Comparison of ENCODE assay signal across 8 mouse cellular contexts in the genomic region with DNA sequence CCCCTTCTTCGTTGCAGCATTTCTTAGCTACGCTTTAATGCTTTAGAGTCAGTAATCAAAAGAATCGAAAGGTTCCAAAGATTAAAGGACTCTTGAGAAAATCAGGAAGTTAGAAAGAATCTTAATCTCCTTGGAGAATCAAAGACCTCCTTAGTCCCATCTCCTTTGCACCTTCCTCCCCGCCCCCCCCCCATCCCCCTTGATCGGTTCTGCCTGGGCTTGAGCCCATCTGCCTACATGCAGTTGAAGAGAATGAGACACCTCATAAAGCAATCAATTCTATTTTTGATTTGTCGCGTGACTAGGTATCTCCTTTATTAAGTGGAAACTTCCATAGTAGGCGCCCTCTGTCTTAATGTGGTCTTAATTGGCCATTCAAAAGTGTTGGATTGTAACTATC. TPM values are rescaled to one million over a fixed set of nuclear protein-coding genes. Genes with fewer than 3 reads are reported as not detected.
A peak's percentile ranks its signal among the peaks of the same experiment; 100 is the strongest.
DNase-seq lines count a peak whose midpoint lies in the region; ATAC-seq and TF ChIP-seq lines count a peak whose summit lies in the region.

No protein-coding gene starts in this region.

- no peaks in the 10 kb centered on the region for H3K27me3 ChIP-seq in neural tube, embryonic 11.5 days (ENCODE audit: control insufficient read depth, insufficient read depth, low read length)
- no peaks in the 10 kb centered on the region for H3K27me3 ChIP-seq in limb, embryonic 15.5 days
- H3K27me3 ChIP-seq in stomach, postnatal 0 days (ENCODE audit: control insufficient read depth, insufficient read depth, low read length) = no peaks in the 10 kb centered on the region

- no peak for TF ChIP-seq CTCF in gastrocnemius, adult 2 months (IDR thresholded peaks at IDR 0.05)
- TF ChIP-seq CTCF in stomach, postnatal 0 days (IDR thresholded peaks at IDR 0.05; ENCODE audit: low read depth) = no peak

- DNase-seq in gastrocnemius, adult 2 months = no peak
- no peak for DNase-seq in gastrocnemius, postnatal 36 days
- DNase-seq in neural tube, embryonic 11.5 days (ENCODE audit: low spot score) = no peak
- DNase-seq in neural tube, embryonic 10.5 days (ENCODE audit: extremely low spot score, low spot score) = no peak
- DNase-seq in stomach, postnatal 0 days (ENCODE audit: low spot score) = no peak
- no peak for DNase-seq in thymus, postnatal 25 days
- no peak for DNase-seq in thymus, postnatal 0 days (ENCODE audit: low spot score)

- no peak overlapping the region for H3K9ac ChIP-seq in neural tube, embryonic 11.5 days (ENCODE audit: low read length)
- no peak overlapping the region for H3K9ac ChIP-seq in limb, embryonic 15.5 days
- H3K9ac ChIP-seq in stomach, postnatal 0 days (ENCODE audit: low read length) = peak overlapping the region; percentile 24; the same call in 1 of the 2 replicates

- intact Hi-C loops in gastrocnemius, adult 2 months (cut with DNase I) = loop anchor here (2.0 to 5.0 kb wide), 2 partner anchors 35 to 43 kb away; no protein-coding TSS in a partner anchor
- intact Hi-C loops in gastrocnemius, postnatal 36 days (cut with DNase I) = loop anchor here (5.0 kb wide), 1 partner anchor 35 kb away; no protein-coding TSS in a partner anchor

- no peaks in the 10 kb centered on the region for H3K36me3 ChIP-seq in neural tube, embryonic 11.5 days (ENCODE audit: control insufficient read depth, insufficient read depth, low read length)
- no peaks in the 10 kb centered on the region for H3K36me3 ChIP-seq in limb, embryonic 15.5 days
- H3K36me3 ChIP-seq in stomach, postnatal 0 days (ENCODE audit: control insufficient read depth, insufficient read depth, low read length) = no peaks in the 10 kb centered on the region

- H3K4me1 ChIP-seq in neural tube, embryonic 11.5 days (ENCODE audit: control insufficient read depth, insufficient read depth, low read length) = peaks cover 16% of the 10 kb centered on the region
- H3K4me1 ChIP-seq in limb, embryonic 15.5 days = peaks cover 27% of the 10 kb centered on the region
- no peaks in the 10 kb centered on the region for H3K4me1 ChIP-seq in stomach, postnatal 0 days (replicated peaks; ENCODE audit: control insufficient read depth, insufficient read depth)

- ATAC-seq in neural tube, embryonic 11.5 days (ENCODE audit: insufficient read depth, low FRiP score, low TSS enrichment) = no peak
- ATAC-seq in limb, embryonic 15.5 days (ENCODE audit: insufficient number of reproducible peaks, low FRiP score, low TSS enrichment, low read depth) = no peak
- no peak for ATAC-seq in stomach, postnatal 0 days (ENCODE audit: low FRiP score, low TSS enrichment)

- no peak for TF ChIP-seq EP300 in stomach, postnatal 0 days (optimal IDR thresholded peaks at IDR 0.05)

- peak overlapping the region; percentile 92 for H3K4me3 ChIP-seq in gastrocnemius, adult 2 months
- H3K4me3 ChIP-seq in neural tube, embryonic 11.5 days (ENCODE audit: low read depth, low read length) = peak overlapping the region; percentile 92; the same call in 1 of the 2 replicates
- H3K4me3 ChIP-seq in limb, embryonic 15.5 days = peak overlapping the region; percentile 87
- peak overlapping the region; percentile 94 for H3K4me3 ChIP-seq in stomach, postnatal 0 days (ENCODE audit: low read depth, low read length)

- no peaks in the 10 kb centered on the region for H3K9me3 ChIP-seq in neural tube, embryonic 11.5 days (ENCODE audit: control insufficient read depth, low read length)
- no peaks in the 10 kb centered on the region for H3K9me3 ChIP-seq in limb, embryonic 15.5 days
- H3K9me3 ChIP-seq in stomach, postnatal 0 days (ENCODE audit: control insufficient read depth, low read length) = no peaks in the 10 kb centered on the region

- H3K27ac ChIP-seq in gastrocnemius, adult 2 months = peak overlapping the region; percentile 95
- no peak overlapping the region for H3K27ac ChIP-seq in neural tube, embryonic 11.5 days (ENCODE audit: low read depth, low read length)
- H3K27ac ChIP-seq in limb, embryonic 15.5 days = no peak overlapping the region
- H3K27ac ChIP-seq in stomach, postnatal 0 days (replicated peaks) = peak overlapping the region; percentile 53

- H3K4me2 ChIP-seq in neural tube, embryonic 11.5 days (ENCODE audit: low read depth) = peak overlapping the region; percentile 99
- H3K4me2 ChIP-seq in limb, embryonic 15.5 days = peak overlapping the region; percentile 94
- peak overlapping the region; percentile 93 for H3K4me2 ChIP-seq in stomach, postnatal 0 days (replicated peaks; ENCODE audit: low read depth)

- WGBS in neural tube, embryonic 11.5 days = 30% methylated on average over 8 of the region's 8 CpGs
- 24% methylated on average over 8 of the region's 8 CpGs for WGBS in limb, embryonic 15.5 days
- 23% methylated on average over 8 of the region's 8 CpGs for WGBS in stomach, postnatal 0 days

RNA-seq across cellular contexts. Expression of gene Cpd, which starts 0.5 kb away (rescaled TPM):
- total RNA-seq in gastrocnemius, adult 2 months (2021) = 10 to 100 TPM; 25.7 to 30.5 TPM
- 10 to 100 TPM; 28.2 to 28.9 TPM for total RNA-seq in gastrocnemius, postnatal 36 days (2021)
- 14.7 and 16.9 TPM in 2 replicates for polyA plus RNA-seq in neural tube, embryonic 11.5 days (2014; fragmentation: Nextera tagmentation; extraction: Ambion mirVana)
- 9.6 and 11.3 TPM in 2 replicates for polyA plus RNA-seq in limb, embryonic 15.5 days (2015; fragmentation: Nextera tagmentation; extraction: Ambion mirVana)
- 15.9 and 16.1 TPM in 2 replicates for polyA plus RNA-seq in stomach, postnatal 0 days (2015; fragmentation: Nextera tagmentation; extraction: Ambion mirVana)
- polyA plus RNA-seq in thymus, postnatal 0 days (2015; fragmentation: Nextera tagmentation; extraction: Ambion mirVana) = 3.2 and 3.3 TPM in 2 replicates

RNA-seq across cellular contexts. Expression of gene Tmigd1, which starts 54.6 kb away (rescaled TPM):
- under 1 TPM in 1 of 2 experiments, not detected in 1; 0.26 TPM for total RNA-seq in gastrocnemius, adult 2 months (2021)
- under 1 TPM in 1 of 2 experiments, not detected in 1; 0.41 TPM for total RNA-seq in gastrocnemius, postnatal 36 days (2021)
- polyA plus RNA-seq in neural tube, embryonic 11.5 days (2014; fragmentation: Nextera tagmentation; extraction: Ambion mirVana) = 0.39 TPM in 1 of 2 replicates, not detected in the other
- polyA plus RNA-seq in limb, embryonic 15.5 days (2015; fragmentation: Nextera tagmentation; extraction: Ambion mirVana) = 2.9 and 3.3 TPM in 2 replicates
- polyA plus RNA-seq in stomach, postnatal 0 days (2015; fragmentation: Nextera tagmentation; extraction: Ambion mirVana) = 1.7 and 1.9 TPM in 2 replicates
- polyA plus RNA-seq in thymus, postnatal 0 days (2015; fragmentation: Nextera tagmentation; extraction: Ambion mirVana) = 1.3 and 1.8 TPM in 2 replicates

Comparison
In these comparisons a context has a peak if more than half of its experiments do, and no peak if none do; other contexts are left out.
1. H3K27ac ChIP-seq: peak in gastrocnemius, adult 2 months (single experiment) and stomach, postnatal 0 days (single experiment); none in neural tube, embryonic 11.5 days (single experiment) and limb, embryonic 15.5 days (single experiment).
2. Peak in every context shown above with its lines, with median percentiles within 50 percentile points of each other: H3K4me3 ChIP-seq and H3K4me2 ChIP-seq.